Mouse (Mus musculus) lung, postnatal 0 days (tissue): ENCODE measurements around the gene Plin5. TPM values are rescaled to one million over a fixed set of nuclear protein-coding genes. Genes with fewer than 3 reads are reported as not detected.

Experiments
- ATAC-seq: fragments of 200-750 bp; cut with Nextera tagmentation; 2 replicates; pipeline ENCODE4 v1.8.0; 2017; ENCODE audit warnings: moderate library complexity
- DNase-seq: peaks from one replicate; pipeline ENCODE4 v3.0.0-alpha.2; 2016; ENCODE audit warnings: low spot score
- H3K27ac ChIP-seq: fragments of 300-500 bp; sonication (generic); 2 replicates; pipeline ENCODE4 v1.5.1; 2014; ENCODE audit warnings: antibody characterized with exemption, mild to moderate bottlenecking, low read length, mixed read lengths
- H3K27me3 ChIP-seq: fragments of 300-500 bp; sonication (generic); replicated peaks from 2 replicates; pipeline ENCODE4 v1.6.1; 2014; ENCODE audit warnings: low read length, mixed read lengths; ENCODE audit not compliant: insufficient read depth
- H3K36me3 ChIP-seq: fragments of 300-500 bp; sonication (generic); 2 replicates; pipeline ENCODE4 v1.6.1; 2014; ENCODE audit warnings: low read length, mixed read lengths; ENCODE audit not compliant: insufficient read depth
- H3K4me1 ChIP-seq: fragments of 300-500 bp; sonication (generic); 2 replicates; pipeline ENCODE4 v1.6.1; 2014; ENCODE audit warnings: antibody characterized with exemption, low read depth, low read length, mixed read lengths; ENCODE audit not compliant: insufficient read depth
- H3K4me2 ChIP-seq: fragments of 300-500 bp; sonication (generic); replicated peaks from 2 replicates; pipeline ENCODE4 v1.6.1; 2014; ENCODE audit warnings: low read depth, mild to moderate bottlenecking, low read length, moderate library complexity, mixed read lengths
- H3K4me3 ChIP-seq: fragments of 300-500 bp; sonication (generic); 2 replicates; pipeline ENCODE4 v1.5.1; 2014; ENCODE audit warnings: low read depth, low read length
- H3K9ac ChIP-seq: fragments of 300-500 bp; sonication (generic); replicated peaks from 2 replicates; pipeline ENCODE4 v1.6.1; 2014; ENCODE audit warnings: low read depth, mild to moderate bottlenecking
- H3K9me3 ChIP-seq: fragments of 300-500 bp; sonication (generic); 2 replicates; pipeline ENCODE4 v1.6.1; 2016; ENCODE audit warnings: low read length, mixed read lengths
- CTCF ChIP-seq: IDR thresholded peaks from 2 replicates; pipeline ENCODE4 v1.5.1; 2016; ENCODE audit warnings: antibody characterized with exemption, mild to moderate bottlenecking
- EP300 ChIP-seq: IDR thresholded peaks from 2 replicates; pipeline ENCODE4 v1.6.1; 2016; ENCODE audit warnings: antibody characterized with exemption, mild to moderate bottlenecking, control low read depth
- WGBS: fragments of 180-500 bp; shearing (Covaris S2); extraction: QIAGEN DNeasy Blood & Tissue Kit; methylation state at CpG from one replicate; pipeline ENCODE4 v1.1.7; 2014; 5-methylcytosine and 5-hydroxymethylcytosine counted together
- polyA plus RNA-seq: library from polyadenylated mRNA; unstranded; fragments of >200 nt; fragmentation: Nextera tagmentation; extraction: Ambion mirVana; gene quantifications from 2 replicates; pipeline ENCODE4 v1.2.1, GENCODE M21; 2015

Plin5 gene
- polyA plus RNA-seq, 1 experiment from 2014 or later, result 3.2 TPM

DNA sequence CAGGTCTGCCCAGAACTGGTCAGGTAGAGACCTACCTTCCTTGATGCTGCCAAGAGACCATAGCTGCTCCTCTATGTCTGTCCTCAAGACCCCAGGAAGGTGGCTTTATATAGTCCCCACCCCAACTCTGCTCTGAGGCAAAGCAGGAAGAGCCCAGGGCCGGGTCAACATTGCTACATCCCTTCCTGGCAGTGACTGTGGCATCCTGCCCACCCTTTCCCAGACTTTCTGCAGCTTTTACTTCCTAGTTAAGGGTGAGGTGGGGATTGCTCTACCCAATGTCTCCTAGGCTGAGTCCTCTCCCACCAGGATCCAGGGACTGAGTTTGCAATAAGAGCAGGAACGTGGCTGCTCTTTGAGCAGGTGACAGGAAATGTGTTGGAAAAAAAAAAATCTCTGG is 4.4 kb upstream of the Plin5 start, which contains the start of gene Lrg1:
Gene Lrg1, minus strand, starts transcription at position 176 of the 400 bp plus-strand sequence.
- DNase-seq (peak; percentile 49), ATAC-seq (no peak)
- Histone ChIP-seq H3K4me1 (no peaks in the 10 kb centered on the region; the same call in 1 of the 2 replicates), H3K36me3 (no peaks in the 10 kb centered on the region), H3K9ac (no peak within 1 kb of the TSS), H3K4me2 (peak within 1 kb of the TSS; percentile 47), H3K27ac (no peak within 1 kb of the TSS), H3K9me3 (peaks cover 6% of the 10 kb centered on the region; the same call in 1 of the 2 replicates), H3K4me3 (0 out of 2 replicates have a peak within 1 kb of the TSS, but pooled peaks have one; percentile 16), H3K27me3 (peaks cover 7% of the 10 kb centered on the region)
- TF ChIP-seq EP300 (peak; percentile 30; the same call in 1 of the 2 replicates), CTCF (no peak)
- 44% methylated on average over 2 of the region's 2 CpGs for WGBS

DNA sequence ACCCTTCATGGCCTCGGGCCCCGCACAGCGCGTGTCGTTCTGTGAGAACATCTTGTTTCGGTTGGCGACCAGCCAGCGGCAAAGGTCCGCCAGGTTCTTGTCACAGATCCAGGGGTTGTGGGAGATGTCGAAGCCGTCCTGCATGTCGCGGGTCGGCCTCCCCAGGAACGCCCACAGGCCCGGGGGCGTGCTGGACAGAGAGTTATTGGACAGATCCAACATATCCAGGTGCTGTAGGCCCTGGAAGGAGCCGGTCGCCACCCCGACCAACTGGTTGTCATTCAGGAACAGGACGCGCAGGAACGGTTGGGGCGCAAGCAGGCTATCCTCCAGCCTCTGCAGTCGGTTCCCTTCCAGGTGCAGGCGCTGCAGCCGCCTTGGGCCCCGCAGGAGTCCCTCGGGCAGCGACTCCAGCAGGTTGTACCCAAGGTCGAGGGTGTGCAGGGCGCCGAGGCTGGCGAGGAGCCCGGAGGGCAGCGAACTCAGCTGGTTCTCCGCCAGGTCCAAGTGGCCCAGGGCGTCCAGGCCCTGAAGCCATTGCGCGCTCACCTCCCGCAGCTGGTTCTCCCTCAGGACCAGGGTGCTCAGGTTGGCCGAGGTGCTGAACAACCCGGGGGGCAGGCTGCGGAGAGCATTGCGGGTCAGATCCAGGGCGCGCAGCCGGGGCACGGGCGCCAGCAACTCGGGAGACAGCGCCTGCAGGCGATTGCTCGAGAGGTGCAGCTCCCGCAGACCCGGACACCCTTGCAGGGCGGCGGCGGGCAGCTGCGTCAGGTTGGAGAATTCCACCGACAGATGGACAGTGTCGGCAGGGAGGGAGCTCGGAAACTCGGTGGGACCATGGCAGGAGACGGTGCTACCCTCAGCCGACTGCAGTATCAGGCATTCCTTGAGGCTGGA is 2.8 kb upstream of the Plin5 start:
- Histone ChIP-seq H3K27me3 (peaks cover 7% of the 10 kb centered on the region), H3K9me3 (peaks cover 6% of the 10 kb centered on the region; the same call in 1 of the 2 replicates), H3K4me2 (peak overlapping the region; percentile 47), H3K4me3 (peak overlapping the region; percentile 16), H3K4me1 (no peaks in the 10 kb centered on the region; the same call in 1 of the 2 replicates), H3K9ac (no peak overlapping the region), H3K27ac (no peak overlapping the region), H3K36me3 (no peaks in the 10 kb centered on the region)
- 4% methylated on average over 66 of the region's 66 CpGs for WGBS
- no peak for DNase-seq
- TF ChIP-seq CTCF (no peak), EP300 (no peak)
- ATAC-seq, result 0 out of 2 replicates have a peak, but pooled peaks have one; percentile 11

DNA sequence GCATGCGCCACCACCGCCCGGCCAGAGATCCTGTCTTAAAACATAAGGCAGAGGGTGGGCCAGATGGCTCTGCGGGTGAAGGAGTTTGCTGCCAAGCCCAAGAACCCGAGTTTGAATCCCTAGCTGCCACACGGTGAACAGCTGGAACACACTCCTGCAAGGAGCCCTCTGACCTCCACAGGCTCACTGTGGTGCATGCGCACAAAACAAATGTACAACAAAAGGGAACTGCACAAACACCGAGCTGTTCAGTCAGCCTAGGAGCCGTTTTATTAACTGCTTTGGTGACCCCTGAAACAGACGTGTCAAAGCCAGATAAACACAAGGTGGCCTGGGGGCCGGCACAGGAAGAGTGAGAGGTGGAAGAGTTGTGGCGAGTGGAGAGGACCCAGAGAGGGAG is 2.0 kb upstream of the Plin5 start:
- WGBS, result 33% methylated on average over 12 of the region's 12 CpGs
- H3K27ac ChIP-seq, result no peak overlapping the region
- peak overlapping the region; percentile 47 for H3K4me2 ChIP-seq
- H3K4me3 ChIP-seq, result peak overlapping the region; percentile 16
- no peaks in the 10 kb centered on the region for H3K36me3 ChIP-seq
- H3K9ac ChIP-seq, result no peak overlapping the region
- no peaks in the 10 kb centered on the region; the same call in 1 of the 2 replicates for H3K4me1 ChIP-seq
- TF ChIP-seq EP300 (no peak), CTCF (no peak)
- ATAC-seq (no peak), DNase-seq (no peak)
- H3K9me3 ChIP-seq, result peaks cover 6% of the 10 kb centered on the region; the same call in 1 of the 2 replicates
- H3K27me3 ChIP-seq, result peaks cover 7% of the 10 kb centered on the region

DNA sequence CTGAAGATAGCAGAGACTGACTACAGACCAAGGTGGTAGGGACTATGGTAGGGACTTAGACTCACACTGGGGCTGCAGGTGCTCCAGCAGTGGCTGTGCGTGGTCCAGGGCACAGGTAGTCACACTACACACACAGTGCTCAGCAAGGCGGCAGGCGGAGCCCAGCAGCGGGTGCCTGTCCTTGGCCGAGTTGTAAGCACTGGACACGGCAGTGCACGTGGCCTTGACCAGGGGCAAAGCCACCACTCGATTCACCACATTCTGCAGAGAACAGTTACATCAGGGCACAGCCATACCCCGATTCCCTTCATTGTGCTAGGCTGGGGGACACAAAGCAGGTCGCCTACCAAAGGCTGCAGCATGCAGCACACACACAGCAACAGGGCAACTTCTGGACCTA is 1.2 kb downstream of the Plin5 start:
- Histone ChIP-seq H3K4me1 (no peaks in the 10 kb centered on the region; the same call in 1 of the 2 replicates), H3K27ac (no peak overlapping the region), H3K27me3 (no peaks in the 10 kb centered on the region; the same call in 1 of the 2 replicates), H3K36me3 (no peaks in the 10 kb centered on the region; the same call in 1 of the 2 replicates), H3K9ac (no peak overlapping the region), H3K4me3 (no peak overlapping the region), H3K9me3 (no peaks in the 10 kb centered on the region), H3K4me2 (no peak overlapping the region)
- DNase-seq, result no peak
- 73% methylated on average over 10 of the region's 10 CpGs for WGBS
- no peak for TF ChIP-seq CTCF
- no peak for TF ChIP-seq EP300
- no peak for ATAC-seq

DNA sequence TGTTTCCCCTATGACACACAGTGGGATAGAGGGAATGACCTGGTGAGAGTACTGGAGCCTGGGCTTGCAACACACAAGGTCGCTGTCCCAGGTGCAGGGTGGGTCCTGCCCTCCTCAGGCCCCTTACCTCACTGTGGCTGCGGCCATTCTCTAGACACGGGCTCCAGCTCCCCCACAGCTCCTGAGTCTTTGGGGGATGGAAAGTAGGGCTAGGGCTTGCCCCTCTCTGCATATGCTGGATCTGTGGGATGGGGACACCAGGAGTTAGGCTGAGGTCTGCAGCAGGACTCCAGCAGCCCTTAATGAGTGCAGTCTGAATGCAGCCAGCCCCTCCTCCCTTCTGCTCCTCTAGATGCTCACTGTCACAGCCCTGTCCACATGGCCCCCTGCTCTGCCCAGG is 4.7 kb downstream of the Plin5 start:
- no peaks in the 10 kb centered on the region for H3K27me3 ChIP-seq
- no peak overlapping the region for H3K9ac ChIP-seq
- TF ChIP-seq CTCF, result no peak
- no peak for TF ChIP-seq EP300
- H3K36me3 ChIP-seq, result no peaks in the 10 kb centered on the region; the same call in 1 of the 2 replicates
- DNase-seq (no peak), ATAC-seq (no peak)
- H3K4me3 ChIP-seq, result no peak overlapping the region
- H3K9me3 ChIP-seq, result no peaks in the 10 kb centered on the region
- no peaks in the 10 kb centered on the region for H3K4me1 ChIP-seq
- WGBS, result 80% methylated on average over 3 of the region's 3 CpGs
- H3K4me2 ChIP-seq, result no peak overlapping the region
- no peak overlapping the region for H3K27ac ChIP-seq

DNA sequence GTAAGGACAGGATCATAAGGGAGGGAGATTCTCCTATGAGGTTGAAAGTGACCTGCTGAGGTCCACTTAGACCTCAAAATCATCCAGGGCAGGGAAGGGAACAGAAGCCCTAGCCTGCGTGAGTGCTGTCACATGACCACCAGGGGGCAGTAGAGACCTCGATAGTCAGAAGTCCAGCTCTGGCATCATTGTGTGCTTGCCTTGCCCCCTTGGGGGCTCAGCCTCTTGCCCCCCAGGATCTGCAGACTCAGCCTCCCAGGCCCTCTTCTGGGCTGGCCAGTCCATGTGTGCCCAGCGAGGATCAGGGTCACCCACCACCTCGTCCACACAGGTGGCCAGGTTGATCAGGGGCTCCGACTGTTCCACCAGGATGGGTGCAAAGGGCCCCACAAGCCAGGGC is 5.5 kb downstream of the Plin5 start:
- Histone ChIP-seq H3K9ac (no peak overlapping the region), H3K4me1 (no peaks in the 10 kb centered on the region), H3K4me2 (no peak overlapping the region), H3K27me3 (no peaks in the 10 kb centered on the region), H3K36me3 (no peaks in the 10 kb centered on the region; the same call in 1 of the 2 replicates), H3K9me3 (no peaks in the 10 kb centered on the region), H3K27ac (no peak overlapping the region), H3K4me3 (no peak overlapping the region)
- peak; percentile 87 for TF ChIP-seq CTCF
- no peak for TF ChIP-seq EP300
- ATAC-seq, result peak; percentile 25
- DNase-seq, result peak; percentile 82
- WGBS, result 47% methylated on average over 5 of the region's 5 CpGs
